Mouse (Mus musculus) right cerebral cortex, postnatal 14 days (tissue): ENCODE measurements around the gene Klf7.

Experiments used
- DNase-seq: peaks from one replicate; pipeline ENCODE4 v3.0.0; 2022

Gene Klf7

DNA sequence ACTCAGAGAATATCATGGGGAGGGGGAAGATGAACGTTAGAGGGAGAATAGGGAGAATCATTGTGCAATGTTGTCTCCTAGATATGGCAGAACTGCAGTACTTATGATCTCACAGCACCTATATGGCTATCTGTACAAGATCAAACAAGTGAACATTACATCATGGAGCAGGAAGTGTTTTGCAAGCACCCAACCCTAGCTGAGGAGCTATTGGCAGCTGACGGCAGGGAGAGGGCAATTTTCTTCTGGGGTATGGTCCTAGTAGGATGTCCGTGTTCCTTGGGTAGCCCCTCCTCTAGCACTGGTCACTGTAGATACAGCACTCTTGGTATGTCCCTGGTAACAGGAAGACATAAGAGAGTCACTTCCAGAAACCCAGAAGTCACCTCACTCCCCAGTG is 17.4 kb downstream of the Klf7 start:
- no peak for DNase-seq

DNA sequence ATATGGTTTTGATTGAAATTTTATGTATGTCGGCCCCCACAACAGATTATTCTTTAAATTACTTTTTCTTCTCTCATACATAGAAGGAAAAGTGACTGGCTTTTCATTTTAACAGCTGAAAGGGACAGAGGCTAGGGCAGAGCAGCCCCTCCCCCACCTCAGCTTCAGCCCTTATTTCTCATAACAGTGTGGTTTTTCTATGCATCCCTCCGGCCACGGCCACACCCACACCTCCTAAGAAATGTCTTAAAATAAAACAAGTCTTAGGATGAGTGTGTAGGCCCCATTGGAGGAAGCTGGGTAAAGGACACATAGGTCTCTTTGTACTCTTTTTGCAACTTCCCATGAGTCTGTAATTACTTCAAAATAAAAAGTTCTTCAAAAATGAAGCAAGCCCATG is 20.8 kb downstream of the Klf7 start:
- DNase-seq: no peak

DNA sequence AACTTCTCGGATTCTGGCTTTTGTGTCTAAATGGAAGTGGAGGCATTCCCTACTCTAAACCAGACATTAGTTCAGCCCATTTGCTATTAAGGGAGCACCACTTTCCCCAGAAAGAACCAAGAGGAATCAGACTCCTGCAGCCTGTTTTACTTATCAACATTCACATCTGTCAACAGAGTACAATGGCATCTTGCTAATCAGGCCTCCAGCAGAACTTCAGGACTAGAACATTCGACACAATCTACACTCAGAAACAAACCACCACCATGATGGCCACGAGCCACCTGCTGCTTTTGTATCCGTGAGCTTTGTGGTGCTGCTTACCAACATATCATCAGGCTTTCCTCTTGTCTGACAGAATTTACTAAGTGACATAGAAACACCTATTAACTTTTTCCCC is 23.3 kb downstream of the Klf7 start:
- no peak for DNase-seq

DNA sequence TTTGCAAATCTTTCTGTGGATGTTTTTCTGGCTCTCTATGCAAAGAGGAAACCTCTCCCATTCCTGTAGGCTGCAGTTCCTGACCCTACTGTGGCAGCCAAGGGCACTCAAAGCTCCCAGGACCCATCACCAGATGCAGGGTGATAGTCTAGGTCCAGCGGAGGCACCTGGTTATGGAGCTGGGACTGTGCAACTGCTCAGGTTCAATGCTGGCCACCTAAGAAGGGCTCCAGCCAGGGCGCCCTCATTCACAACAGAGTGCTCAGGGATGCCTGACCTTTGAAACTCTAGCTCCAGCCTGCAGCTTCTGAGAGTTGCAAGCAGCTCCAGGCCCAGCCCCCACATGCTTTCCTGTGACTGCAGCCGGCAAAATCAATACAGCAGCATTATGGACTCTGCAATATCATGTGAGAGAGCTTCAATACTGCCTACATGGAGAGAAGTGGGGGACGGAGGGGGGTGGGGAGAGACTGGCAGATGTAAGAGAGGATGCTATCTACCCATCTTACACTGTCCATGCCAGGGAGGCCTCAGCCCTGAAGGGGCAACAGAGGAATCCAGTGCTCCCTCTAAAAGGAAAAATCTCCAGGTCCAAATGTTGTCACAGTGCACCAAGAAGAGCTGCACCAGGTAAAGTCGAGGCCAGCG is 24.3 kb downstream of the Klf7 start:
- DNase-seq: no peak

DNA sequence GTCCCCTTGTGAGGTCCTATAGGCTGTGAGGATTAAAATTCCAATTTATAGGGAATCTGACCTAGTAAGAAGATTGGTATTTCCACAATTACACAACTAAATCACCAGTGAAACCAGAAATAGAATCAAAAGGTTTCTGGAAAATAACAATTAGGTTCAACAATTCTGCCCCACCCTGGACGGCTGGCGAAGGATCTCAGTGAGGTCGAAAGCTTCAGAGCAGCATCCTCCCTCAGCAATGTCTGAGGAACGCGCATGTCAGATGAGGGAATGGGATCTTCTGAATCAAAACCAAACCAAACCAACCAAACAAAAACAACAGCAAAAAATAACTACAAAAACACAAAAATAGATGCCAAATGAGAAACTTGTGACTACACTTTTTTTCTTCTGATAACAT is 29.1 kb downstream of the Klf7 start:
- no peak for DNase-seq

DNA sequence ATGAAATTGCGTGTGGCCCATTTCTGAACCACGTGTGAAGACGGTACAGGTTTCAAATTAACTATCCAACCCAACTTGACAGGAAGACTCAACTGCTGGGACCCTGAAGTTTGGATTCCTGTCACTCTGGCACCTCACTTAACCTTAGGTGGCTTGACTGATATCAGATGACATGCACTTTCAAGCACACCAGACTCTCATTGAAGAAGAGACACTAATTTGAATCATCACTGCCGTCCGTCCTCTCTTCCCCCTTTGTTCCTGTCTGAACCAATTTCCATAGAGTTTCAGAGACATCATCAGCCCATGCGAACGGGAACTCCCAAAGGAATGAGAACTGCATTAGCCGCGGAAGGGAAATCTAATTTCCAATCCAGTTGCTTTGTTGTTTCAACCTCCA is 30.5 kb downstream of the Klf7 start:
- DNase-seq: no peak

DNA sequence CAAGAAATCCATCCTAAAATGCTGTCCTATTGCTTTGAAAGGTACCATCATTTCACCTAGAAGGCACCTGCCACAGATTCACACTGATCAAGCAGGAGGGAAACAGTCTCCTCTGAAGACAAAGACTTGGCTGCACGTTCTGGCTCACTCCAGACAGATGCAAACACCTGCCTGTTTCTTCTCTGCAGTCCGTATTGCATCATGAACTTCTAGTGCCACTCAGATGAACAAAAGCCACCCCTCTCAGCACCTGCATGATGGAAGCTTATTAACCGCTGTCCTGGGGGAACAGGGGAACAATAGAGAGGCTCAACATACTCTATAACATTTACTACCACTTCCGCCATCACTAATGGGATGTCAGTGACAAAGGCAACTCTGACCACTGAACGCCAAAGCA is 31.5 kb downstream of the Klf7 start:
- DNase-seq: no peak

DNA sequence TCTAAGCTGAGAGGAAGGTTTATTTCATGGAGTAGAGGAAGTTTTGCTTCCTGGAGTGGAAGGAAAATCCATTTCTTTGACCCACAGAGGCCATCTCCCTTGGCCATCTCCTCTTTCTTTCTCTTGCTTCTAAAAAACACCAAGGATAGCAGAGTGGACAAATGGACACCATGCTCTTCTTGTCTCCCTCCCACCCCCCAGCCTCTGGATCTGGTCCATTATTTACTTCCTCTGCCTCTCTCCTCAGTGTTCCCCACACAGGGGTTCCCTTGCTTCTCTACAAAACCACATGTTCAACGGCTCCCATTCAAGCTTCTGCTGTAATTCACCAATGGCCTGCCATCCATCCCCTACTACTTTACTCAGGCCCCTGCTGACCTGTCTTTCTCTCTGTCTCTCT is 32.4 kb downstream of the Klf7 start:
- DNase-seq: no peak

DNA sequence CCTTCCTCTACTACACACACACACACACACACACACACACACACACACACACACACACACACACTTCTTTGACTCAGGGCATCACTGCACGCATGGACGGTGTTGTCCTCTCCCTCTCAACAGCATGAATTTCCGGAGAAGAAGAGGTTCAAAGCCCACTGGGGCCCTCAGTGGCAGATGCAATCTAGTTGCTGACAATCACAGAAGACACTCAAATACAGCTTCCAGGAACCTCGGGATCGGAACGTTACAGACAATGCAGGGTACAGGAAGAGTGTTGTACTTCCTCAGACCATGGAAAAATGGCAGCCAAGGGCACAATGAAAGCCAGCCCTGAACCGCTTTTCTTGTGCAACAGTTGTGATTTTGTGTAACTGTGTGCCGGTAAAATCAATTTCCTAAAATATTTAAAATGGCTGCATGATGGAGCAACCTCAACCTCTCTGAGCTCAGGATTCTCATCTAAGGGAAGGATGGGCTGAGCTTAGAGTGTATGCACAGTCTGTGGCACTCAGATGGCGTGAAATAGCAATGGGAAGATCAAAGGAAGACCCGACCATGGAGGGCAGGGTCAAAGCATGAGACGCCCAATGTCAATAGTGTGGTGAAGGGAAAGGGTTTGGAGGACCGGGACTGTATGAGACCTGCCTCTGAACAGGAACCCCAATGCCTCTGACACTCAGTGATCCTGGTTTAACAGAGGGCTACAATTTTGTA is 33.3 kb downstream of the Klf7 start:
- no peak for DNase-seq

DNA sequence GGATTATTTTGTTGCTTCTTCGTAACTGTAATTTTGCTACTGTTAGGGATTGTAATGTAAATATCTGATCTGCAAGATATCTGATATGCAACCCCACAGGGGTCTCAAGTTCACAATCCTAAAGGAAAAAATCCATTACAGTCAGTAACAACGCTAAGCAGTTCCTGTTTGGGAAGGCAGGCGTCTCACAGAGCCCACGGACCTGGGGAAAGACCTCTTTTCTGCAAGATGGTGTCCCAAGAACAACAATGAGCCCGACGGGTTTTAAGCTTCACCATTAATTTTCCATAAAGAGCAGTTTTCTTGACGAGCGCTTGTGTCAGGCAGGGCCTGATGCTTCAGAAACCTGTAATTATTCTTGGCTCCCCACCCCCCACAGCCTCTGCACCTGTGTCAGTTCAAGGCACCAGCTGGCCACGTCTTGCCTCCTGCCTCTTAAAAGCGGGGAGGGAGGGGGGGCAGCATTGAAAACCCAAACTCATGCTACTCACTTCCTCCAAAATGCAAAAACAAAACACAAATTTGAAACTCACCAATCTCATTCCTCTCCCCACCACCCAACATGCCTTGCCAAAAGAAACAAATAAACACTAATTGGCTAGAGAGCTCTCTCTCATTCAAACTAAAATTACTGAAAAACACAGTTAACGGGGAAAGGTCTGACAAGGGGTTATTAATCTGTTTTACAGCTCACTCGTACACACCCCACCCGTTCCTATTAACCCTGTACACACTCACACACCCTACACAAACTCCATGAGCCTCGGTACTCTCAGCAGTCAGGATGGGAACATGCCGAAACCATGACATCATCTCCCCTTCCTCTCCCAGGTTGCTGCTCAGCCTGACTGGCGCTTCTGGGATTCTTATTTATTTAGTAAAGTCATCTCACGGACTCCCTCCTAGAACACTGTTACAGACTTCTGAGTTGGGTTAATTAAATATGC is 34.2 kb downstream of the Klf7 start:
- peak; percentile 12 for DNase-seq

DNA sequence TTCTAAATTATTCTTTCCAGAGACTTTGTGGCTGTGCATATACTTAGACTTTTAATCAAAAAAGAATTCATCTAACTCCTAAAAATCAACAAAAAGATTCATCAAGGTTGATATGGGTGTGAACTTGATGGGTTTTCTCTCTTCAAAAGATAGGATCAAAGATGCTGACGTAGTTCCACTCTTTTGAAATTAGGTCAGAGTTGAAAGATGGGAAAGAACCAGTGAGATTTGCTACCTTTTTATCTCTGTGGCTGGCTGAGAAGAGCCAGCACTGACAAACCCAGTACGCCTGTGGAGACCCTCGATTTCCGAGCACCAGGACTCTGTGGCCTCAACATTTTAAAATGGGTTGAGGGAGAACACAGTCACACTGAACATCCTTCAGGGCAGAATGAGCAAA is 36.2 kb downstream of the Klf7 start:
- DNase-seq: no peak

DNA sequence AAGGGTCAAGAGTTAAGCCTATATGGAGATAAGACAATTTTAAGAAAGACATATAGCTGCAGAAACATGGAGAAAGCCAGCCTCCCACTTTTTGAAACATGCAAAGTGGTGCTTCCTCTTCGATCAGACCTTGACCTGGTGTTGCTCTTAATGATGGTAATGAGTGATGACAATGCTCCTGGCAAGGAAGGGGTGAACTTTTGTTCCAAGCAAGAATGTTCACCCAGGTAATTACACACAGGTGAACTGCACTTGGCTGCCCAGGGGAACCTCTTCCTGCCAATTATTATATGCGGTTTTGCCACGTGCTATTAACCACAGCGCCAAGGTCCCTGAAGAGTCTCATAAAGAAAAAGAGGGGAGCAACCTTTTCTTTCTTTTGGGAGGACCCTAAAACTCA is 36.7 kb downstream of the Klf7 start:
- no peak for DNase-seq

DNA sequence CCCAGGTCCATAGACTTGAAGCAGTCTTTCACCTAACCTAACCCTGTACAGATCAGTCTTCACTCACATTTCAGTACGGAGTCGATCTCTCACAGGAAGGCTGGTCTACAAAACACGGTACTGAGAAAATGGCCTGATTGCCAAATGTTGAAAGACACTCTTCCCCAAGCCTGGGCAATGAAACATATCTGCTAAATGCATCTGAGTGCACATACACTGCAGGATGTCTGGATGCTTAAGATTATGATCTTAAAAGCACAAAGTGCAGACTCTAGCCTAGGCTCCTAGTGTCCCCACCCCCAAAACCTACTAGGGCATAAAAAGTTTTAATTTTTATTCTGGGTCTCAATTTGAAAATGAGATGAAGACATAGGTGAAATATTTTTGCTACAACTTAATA is 37.4 kb downstream of the Klf7 start:
- DNase-seq: no peak

DNA sequence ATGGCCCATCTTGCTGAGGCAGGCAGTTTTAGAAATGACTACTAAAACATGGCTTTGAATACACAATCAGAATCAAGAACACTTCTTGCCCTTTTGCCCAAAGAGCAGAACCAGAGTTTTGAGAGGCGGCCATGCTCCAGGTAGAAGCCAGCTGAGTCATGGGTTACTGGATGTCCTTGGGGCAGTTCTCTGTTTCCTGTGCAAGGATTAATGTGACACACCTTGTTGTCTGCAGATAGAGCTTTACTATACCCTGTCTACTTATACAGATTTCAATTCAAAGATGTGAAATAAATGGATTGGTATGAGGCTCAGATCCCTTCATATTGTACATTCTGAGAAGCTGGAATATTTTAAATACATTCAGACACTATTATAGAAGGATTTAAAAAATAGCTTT is 40.3 kb downstream of the Klf7 start:
- DNase-seq: no peak

DNA sequence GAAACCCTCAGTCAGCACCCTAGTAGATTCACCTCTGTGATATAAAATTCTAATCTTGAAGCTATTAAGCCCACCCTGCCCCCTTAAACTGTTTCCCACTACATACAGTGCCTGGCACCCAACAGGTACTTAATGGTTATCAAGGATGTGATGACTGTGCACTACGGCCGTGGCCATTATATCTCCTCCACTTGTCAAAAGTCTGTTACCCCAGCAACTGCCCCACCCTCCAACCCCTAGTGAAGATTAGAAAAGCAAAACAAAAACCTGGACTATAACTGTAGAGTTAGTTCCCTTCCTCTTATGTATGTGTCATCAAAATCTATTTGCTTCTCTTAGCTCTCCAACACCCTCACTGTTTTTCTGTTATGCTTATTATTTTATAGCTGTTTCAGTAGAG is 40.9 kb downstream of the Klf7 start:
- no peak for DNase-seq

DNA sequence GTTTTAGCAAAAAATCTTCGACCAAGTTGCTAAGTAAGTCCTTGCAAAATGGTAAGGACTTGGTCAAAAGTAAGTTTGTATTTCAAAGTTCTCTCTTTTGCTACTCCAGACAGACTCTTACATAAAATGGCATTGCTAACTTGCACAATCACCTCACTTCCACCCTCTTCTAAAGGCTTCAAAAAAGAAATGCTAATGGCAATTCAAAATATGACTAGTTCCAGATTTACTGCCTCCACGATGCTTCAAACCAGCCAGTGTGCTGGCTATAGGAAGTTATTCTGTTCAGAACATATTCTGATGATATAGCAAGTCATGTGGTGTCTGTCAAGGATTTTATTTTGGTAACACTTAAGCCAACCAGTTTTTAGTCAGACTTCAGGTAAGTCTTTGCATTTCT is 41.8 kb downstream of the Klf7 start:
- no peak for DNase-seq

DNA sequence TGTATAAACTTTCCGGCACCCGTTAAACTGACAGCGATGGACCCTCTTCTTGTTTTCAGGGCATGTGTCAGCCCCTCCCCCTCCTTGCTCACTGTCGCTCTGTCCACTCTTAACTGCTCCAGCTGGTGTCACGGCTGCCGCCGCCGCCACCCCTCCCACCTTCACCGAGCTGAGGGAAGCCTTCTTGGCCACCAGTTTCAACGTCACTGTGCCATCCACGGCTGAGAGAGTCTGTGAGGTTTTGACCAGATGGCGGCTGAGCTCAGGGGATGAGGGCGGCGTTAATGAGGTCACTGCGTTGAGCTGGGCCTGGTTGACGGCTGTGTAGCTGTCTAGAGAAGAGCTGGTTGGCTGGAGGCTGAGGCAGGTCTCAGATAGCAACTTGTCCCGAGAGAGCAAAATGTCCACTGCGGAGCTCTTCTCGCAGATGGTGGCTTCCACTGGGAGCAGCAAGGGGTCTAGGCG is 43.3 kb downstream of the Klf7 start:
- no peak for DNase-seq

DNA sequence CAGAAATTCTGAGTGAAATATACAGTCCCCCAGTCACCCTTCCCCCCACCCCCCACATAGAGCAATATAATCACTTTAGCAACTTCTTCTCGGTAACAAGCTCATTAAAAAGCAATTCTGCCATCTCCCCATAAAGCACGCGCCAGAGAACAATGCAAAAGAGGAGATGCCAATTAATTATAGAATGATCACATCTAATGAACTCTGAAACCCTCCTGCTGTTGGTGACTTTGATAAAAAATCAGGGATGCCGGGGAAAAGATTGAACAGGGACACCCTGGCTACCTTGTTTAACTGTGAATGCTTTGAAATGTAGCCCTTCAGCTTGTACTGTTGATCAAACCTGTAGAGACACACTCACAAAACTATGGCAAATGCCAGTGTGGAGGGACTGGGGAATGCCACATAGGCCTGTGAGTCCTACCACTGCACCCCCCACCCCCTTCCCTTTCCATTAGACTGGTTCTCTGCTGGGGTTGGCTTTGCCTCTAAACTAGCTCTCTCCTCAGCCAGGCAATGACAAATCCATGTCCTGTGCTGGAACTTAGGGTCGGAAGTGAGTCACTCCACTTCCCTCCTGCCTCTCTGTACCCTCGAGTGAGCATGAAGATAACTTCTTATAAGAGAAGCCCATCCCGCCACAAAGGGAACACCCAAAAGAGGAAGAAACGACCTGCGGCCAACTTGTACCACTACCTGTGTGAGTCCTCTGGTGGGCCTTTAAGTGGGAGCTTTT is 43.9 kb downstream of the Klf7 start:
- no peak for DNase-seq

DNA sequence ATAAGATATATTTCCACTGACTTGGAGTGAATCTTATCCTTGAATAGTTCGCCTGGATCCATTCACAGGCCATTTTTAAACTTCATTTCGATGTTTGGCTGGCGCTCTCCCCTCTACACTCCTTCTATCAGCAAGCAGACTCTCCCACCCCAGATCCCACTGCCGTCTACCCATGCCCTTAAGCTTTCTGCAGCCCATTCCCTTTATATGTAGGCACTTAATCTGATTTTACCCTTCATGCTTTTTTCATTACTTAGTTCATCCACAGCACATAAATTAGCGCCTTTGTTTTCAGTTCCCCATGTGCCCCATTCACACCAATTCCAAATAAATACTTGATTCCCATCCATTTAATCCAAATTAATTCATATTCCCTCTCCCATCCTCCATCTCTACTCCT is 48.0 kb downstream of the Klf7 start:
- no peak for DNase-seq

DNA sequence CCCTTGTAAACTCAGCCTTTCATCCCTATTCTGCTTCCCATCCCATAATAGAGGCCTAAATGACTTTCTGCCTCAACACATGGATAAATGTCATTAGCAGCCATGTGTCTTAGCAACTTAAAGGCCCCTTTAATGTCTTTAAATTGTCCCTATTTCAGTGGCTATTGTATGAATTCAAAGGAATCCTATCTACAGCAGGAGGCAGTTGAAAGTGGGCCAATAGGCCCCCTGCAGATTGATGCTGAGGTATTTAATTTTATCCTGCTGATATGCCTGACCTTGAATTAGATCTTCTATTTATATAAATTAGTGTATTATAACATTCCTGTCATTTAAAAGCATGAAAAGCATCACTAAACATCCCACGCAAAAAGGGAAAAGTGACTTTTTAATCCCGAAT is 51.1 kb downstream of the Klf7 start:
- no peak for DNase-seq

DNA sequence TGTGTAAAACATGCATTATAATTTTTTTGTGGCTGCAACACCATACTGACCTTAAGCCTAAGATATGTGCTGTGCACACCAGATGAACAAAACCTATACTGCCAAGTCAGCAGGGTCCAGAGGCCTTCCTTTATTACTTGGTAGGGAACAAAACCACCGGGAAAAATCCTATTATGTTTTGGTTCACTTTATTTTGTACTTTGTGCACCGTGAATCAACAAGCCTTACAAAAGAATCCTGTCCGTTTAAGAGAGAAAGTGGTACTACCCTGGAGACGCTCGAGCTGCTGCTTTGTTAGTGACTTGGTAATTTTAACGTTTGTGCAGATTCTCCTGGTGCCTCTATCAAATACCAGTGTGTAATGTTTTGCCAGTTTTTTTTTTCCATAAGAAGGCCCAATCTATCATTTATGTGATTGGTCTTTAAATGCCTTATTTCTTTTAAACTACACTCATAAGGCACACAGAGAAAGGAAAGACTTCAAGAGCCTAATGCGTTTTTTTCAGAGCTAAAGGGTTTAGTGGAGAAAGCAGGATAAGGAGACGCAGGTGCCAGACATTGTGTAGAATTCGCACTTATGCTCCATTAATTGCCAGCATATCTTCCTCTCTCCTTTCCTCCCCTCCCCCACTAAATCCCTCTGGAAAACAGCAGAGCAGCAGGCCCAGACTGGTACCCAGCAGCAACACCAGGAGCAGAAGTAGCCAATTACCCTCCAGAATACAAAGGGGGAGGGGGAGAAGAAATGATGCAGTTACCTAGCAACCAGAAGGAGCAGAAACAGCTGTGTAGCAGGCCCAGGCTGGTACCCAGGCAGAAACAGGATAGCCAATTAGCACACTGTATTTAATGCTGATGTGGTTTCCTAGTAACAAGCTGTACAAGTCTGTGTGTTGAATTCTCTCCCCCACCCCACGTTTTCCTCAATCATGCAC is 55.5 kb downstream of the Klf7 start:
- DNase-seq: no peak

DNA sequence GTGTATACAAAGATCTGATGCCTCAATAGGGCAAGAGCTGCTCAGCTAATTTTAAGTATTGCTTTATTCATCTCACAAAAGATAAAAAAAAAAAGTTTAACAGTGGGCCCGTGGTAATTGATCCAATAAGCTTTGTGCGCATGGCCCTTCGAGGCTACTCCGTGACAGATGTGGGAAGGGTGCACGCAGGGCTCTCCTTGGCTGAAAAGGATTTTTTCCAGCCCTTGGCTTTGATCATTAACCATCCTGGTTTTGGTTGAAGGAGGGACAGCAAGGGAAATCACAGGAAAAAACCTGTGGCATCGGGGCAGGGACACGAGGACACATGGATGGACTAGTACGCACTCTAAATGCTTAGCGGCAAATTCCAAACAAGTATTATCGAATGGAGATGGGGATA is 60.6 kb downstream of the Klf7 start:
- no peak for DNase-seq
